Mouse (Mus musculus): ENCODE data around the gene 4933425L06Rik. TPM values are rescaled to one million over a fixed set of nuclear protein-coding genes. Genes with fewer than 3 reads are reported as not detected.

Gene 4933425L06Rik
- polyA plus RNA-seq, 1 experiment from 2014 or later: not detected

DNA sequence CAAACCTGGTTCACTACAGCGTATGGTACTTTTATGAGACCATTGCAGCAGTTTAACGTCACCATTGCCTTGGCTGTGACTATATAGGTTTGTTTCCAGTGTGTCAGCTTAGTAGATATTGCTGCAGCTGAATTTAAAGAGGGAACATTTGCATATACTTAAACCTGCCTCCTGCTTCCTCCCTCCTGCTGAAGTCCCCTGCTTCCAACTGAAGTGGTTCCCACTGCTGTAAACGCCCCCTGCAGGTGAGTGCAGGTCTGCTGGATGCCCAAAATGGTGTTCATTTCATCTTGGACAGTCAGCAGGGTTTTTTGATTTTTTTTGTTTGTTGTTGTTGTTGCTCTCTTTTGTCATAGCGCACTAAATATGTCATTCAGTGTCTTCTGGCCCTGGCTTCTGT is 72.0 kb downstream of the 4933425L06Rik start:
- Histone ChIP-seq H3K27ac (ENCODE audit: low read length) (no peak overlapping the region), H3K4me1 (replicated peaks; ENCODE audit: control insufficient read depth, insufficient read depth, low read length) (no peaks in the 10 kb centered on the region), H3K9me3 (ENCODE audit: control insufficient read depth, low read length) (no peaks in the 10 kb centered on the region), H3K36me3 (ENCODE audit: control insufficient read depth, insufficient read depth, low read length) (no peaks in the 10 kb centered on the region), H3K27me3 (ENCODE audit: control insufficient read depth, insufficient read depth, low read depth, low read length) (no peaks in the 10 kb centered on the region), H3K4me2 (ENCODE audit: low read depth, low read length) (no peak overlapping the region), H3K9ac (ENCODE audit: low read length) (no peak overlapping the region), H3K4me3 (ENCODE audit: low read length) (no peak overlapping the region)
- no peak for ATAC-seq (ENCODE audit: low read depth)
- 57% methylated on average over 4 of the region's 4 CpGs for WGBS

DNA sequence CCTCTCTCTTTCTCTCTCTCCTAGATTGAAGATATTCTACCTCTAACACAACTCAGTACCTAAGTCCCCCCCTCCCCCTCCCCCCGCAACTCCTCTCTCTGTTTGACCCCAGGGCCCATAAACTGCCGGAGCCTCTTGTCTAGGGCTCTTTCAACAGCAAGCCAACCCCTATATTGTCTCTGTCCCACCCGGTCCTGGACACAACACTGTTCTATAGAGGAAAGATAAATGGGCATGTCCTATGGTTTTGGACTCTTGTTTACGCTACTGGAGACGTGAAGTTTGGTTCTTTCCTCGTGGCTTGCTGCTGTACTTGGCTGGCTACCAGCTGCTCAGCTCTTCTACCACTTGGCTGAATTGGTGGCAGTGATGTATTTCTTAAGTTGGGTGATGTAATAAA is 83.5 kb downstream of the 4933425L06Rik start:
- H3K4me2 ChIP-seq (ENCODE audit: low read depth, low read length): no peak overlapping the region
- ATAC-seq (ENCODE audit: low read depth): peak; percentile 57; the same call in 1 of the 2 replicates
- no peak overlapping the region for H3K27ac ChIP-seq (ENCODE audit: low read length)
- H3K27me3 ChIP-seq (ENCODE audit: control insufficient read depth, insufficient read depth, low read depth, low read length): no peaks in the 10 kb centered on the region
- WGBS: 55% methylated on average over 6 of the region's 6 CpGs
- H3K4me1 ChIP-seq (replicated peaks; ENCODE audit: control insufficient read depth, insufficient read depth, low read length): no peaks in the 10 kb centered on the region
- H3K9ac ChIP-seq (ENCODE audit: low read length): no peak overlapping the region
- H3K36me3 ChIP-seq (ENCODE audit: control insufficient read depth, insufficient read depth, low read length): no peaks in the 10 kb centered on the region
- no peaks in the 10 kb centered on the region for H3K9me3 ChIP-seq (ENCODE audit: control insufficient read depth, low read length)
- no peak overlapping the region for H3K4me3 ChIP-seq (ENCODE audit: low read length)

Other genes starting within 250 kb of the 4933425L06Rik start
- 0.21 and 0.45 TPM in 2 replicates for gene Shisal2b, start 218.2 kb upstream of the 4933425L06Rik start, polyA plus RNA-seq (2015; fragmentation: Nextera tagmentation; extraction: Ambion mirVana)
- gene Rgs7bp, start 27.2 kb upstream of the 4933425L06Rik start, polyA plus RNA-seq (2015; fragmentation: Nextera tagmentation; extraction: Ambion mirVana): 1.1 and 1.2 TPM in 2 replicates
- gene Rnf180, start 212.7 kb downstream of the 4933425L06Rik start, polyA plus RNA-seq (2015; fragmentation: Nextera tagmentation; extraction: Ambion mirVana): 3.3 and 3.7 TPM in 2 replicates

Data from lung, embryonic 16.5 days (tissue).